In the genomic region with DNA sequence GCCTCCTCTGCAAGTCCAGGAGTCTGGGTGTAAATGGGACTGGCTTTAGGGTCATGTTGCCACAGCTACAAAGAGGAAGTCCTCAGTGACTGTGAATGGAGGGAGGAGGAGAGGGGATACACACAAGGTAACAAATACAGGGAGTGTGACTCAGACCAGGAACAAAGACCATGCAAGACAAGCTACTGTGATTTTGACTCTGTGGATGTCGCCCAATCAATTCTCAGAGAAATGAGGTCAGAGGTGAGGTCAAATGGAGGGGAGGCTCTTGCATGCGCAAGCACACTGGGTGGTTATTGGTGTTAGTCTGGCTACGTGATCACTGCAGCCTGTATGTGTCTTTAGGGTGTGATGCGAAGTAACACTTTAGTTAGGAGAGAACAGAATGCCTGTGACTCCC, we compare ENCODE assay signal across 26 mouse cellular contexts. TPM values are rescaled to one million over a fixed set of nuclear protein-coding genes. Genes with fewer than 3 reads are reported as not detected.
DNase-seq lines count a peak whose midpoint lies in the region; ATAC-seq lines count a peak whose summit lies in the region.
"Had no signal": no experiment of that assay in that cellular context is flagged by ENCODE, and none has a peak within 500 bp of the region (broad histone marks: within the 10 kb centered on the region; RNA-seq: fewer than 3 reads in every experiment).

No protein-coding gene starts in this region.

- ATAC-seq in embryonic facial prominence, embryonic 13.5 days (ENCODE audit: insufficient number of reproducible peaks, insufficient read depth, low FRiP score, low TSS enrichment, low read depth) = no peak
- ATAC-seq in granulocyte monocyte progenitor cell, adult 5-6 weeks (replicated peaks; ENCODE audit: poor library complexity, severe bottlenecking) = peak; percentile 59
- ATAC-seq: forebrain, embryonic 14.5 days; forebrain, postnatal 0 days; intestine, postnatal 0 days had no signal

- no peaks in the 10 kb centered on the region for H3K27me3 ChIP-seq in embryonic facial prominence, embryonic 13.5 days
- H3K27me3 ChIP-seq in embryonic facial prominence, embryonic 10.5 days (replicated peaks; ENCODE audit: low read depth, poor library complexity, severe bottlenecking) = no peaks in the 10 kb centered on the region
- H3K27me3 ChIP-seq: embryonic facial prominence, embryonic 15.5 days; heart, embryonic 13.5 days; hindbrain, embryonic 12.5 days; hindbrain, embryonic 15.5 days had no signal

- 70% methylated on average over 4 of the region's 4 CpGs for WGBS in embryonic facial prominence, embryonic 13.5 days
- 59% methylated on average over 4 of the region's 4 CpGs for WGBS in embryonic facial prominence, embryonic 10.5 days

- H3K4me1 ChIP-seq in embryonic facial prominence, embryonic 13.5 days = peaks cover 39% of the 10 kb centered on the region
- H3K4me1 ChIP-seq in embryonic facial prominence, embryonic 10.5 days = peaks cover 45% of the 10 kb centered on the region

- 0 out of 2 replicates have a peak overlapping the region, but pooled peaks have one; percentile 33 for H3K27ac ChIP-seq in embryonic facial prominence, embryonic 13.5 days
- no peak overlapping the region for H3K27ac ChIP-seq in embryonic facial prominence, embryonic 10.5 days (replicated peaks)
- H3K27ac ChIP-seq: embryonic facial prominence, embryonic 15.5 days; gastrocnemius, adult 2 months; heart, adult 2 months; heart, embryonic 10.5 days; heart, embryonic 13.5 days; hindbrain, embryonic 12.5 days; hindbrain, embryonic 15.5 days had no signal

- H3K9ac ChIP-seq in embryonic facial prominence, embryonic 13.5 days = no peak overlapping the region
- H3K9ac ChIP-seq: embryonic facial prominence, embryonic 15.5 days; forebrain, postnatal 0 days; heart, embryonic 13.5 days; hindbrain, embryonic 12.5 days; hindbrain, embryonic 15.5 days had no signal

- H3K4me3 ChIP-seq in embryonic facial prominence, embryonic 13.5 days = no peak overlapping the region
- no peak overlapping the region for H3K4me3 ChIP-seq in embryonic facial prominence, embryonic 10.5 days
- H3K4me3 ChIP-seq: embryonic facial prominence, embryonic 15.5 days; gastrocnemius, adult 2 months; heart, adult 2 months; heart, embryonic 10.5 days; heart, embryonic 13.5 days; hindbrain, embryonic 12.5 days; hindbrain, embryonic 15.5 days had no signal

- H3K9me3 ChIP-seq in embryonic facial prominence, embryonic 13.5 days = no peaks in the 10 kb centered on the region
- H3K9me3 ChIP-seq in embryonic facial prominence, embryonic 10.5 days = no peaks in the 10 kb centered on the region
- H3K9me3 ChIP-seq: embryonic facial prominence, embryonic 15.5 days; heart, embryonic 10.5 days; heart, embryonic 13.5 days; hindbrain, embryonic 12.5 days; hindbrain, embryonic 15.5 days had no signal

- no peaks in the 10 kb centered on the region for H3K36me3 ChIP-seq in embryonic facial prominence, embryonic 13.5 days
- H3K36me3 ChIP-seq in embryonic facial prominence, embryonic 10.5 days (replicated peaks) = no peaks in the 10 kb centered on the region
- H3K36me3 ChIP-seq: heart, embryonic 10.5 days had no signal

- DNase-seq in embryonic facial prominence, embryonic 10.5 days (ENCODE audit: low spot score) = no peak
- DNase-seq in A20 (ENCODE audit: low read depth, low spot score) (peak; percentile 37), R1 (ENCODE audit: low read depth, low spot score) (peak; percentile 55)
- no peak for DNase-seq in cerebellum, adult 11 months
- DNase-seq in urinary bladder, adult 2 months (ENCODE audit: low spot score) = no peak
- no peak for DNase-seq in right cerebral cortex, postnatal 14 days
- DNase-seq: adrenal gland, adult 8-10 months; adrenal gland, postnatal 25 days; B cell, adult 2 months; cerebellum, adult 2 months; cerebellum, adult 9-11 months; cerebellum, postnatal 25 days; embryo, embryonic 11 days; forebrain, postnatal 0 days; gastrocnemius, adult 2 months; gastrocnemius, postnatal 14 days; heart, adult 2 months had no signal

- H3K4me2 ChIP-seq in embryonic facial prominence, embryonic 13.5 days = no peak overlapping the region
- H3K4me2 ChIP-seq: embryonic facial prominence, embryonic 15.5 days; heart, embryonic 13.5 days; hindbrain, embryonic 12.5 days; hindbrain, embryonic 15.5 days had no signal

RNA-seq across cellular contexts. Expression of a gene that starts 44.7 kb away (rescaled TPM):
- polyA plus RNA-seq in embryonic facial prominence, embryonic 13.5 days (2015; fragmentation: Nextera tagmentation; extraction: Ambion mirVana) = 1.6 and 2.0 TPM in 2 replicates
- 1.4 and 1.6 TPM in 2 replicates for polyA plus RNA-seq in embryonic facial prominence, embryonic 10.5 days (2016; fragmentation: Nextera tagmentation; extraction: Ambion mirVana)
- 1.3 and 2.2 TPM in 2 replicates for total RNA-seq in granulocyte monocyte progenitor cell, adult 5-6 weeks (2014; fragmentation: Nextera tagmentation)
- 0.77 and 3.0 TPM in 2 replicates for total RNA-seq in granulocyte monocyte progenitor cell, adult 5-6 weeks (2017)
- polyA plus RNA-seq in urinary bladder, adult 2 months (2012; rRNA removed) = 9.9 and 10.9 TPM in 2 replicates

Comparison
In these comparisons a context has a peak if more than half of its experiments do, and no peak if none do; other contexts are left out.
1. DNase-seq: peak in A20 (single experiment) and R1 (single experiment); none in embryonic facial prominence, embryonic 10.5 days (single experiment), cerebellum, adult 11 months (single experiment), urinary bladder, adult 2 months (single experiment) and right cerebral cortex, postnatal 14 days (single experiment).